1 mouse cellular context compared by ENCODE assay signal in genomic region chr5:112235806-112236205, GRCm38 (mm10).
TF ChIP-seq lines count a peak whose summit lies in the region.

No protein-coding gene starts in this region.

TF ChIP-seq in ES-E14, 5 proteins besides CTCF, POLR2A, EP300 and RAD21 (continued from another document):
- no peak for TF ChIP-seq HCFC1 (IDR thresholded peaks at IDR 0.05; ENCODE audit: borderline replicate concordance, insufficient read depth, low read length)
- no peak for TF ChIP-seq ZNF384 (IDR thresholded peaks at IDR 0.05; ENCODE audit: low read depth, low read length)
- TF ChIP-seq CHD2 (IDR thresholded peaks at IDR 0.05; ENCODE audit: low read depth, low read length), result no peak
- no peak for TF ChIP-seq ZC3H11A (IDR thresholded peaks at IDR 0.05; ENCODE audit: borderline replicate concordance, low read depth, low read length)
